Mouse (Mus musculus): ENCODE measurements around the gene Carm1.
"Not testable (repeated sequence)": the region's sequence is repeated elsewhere in the genome, so short reads cannot be mapped to it uniquely, and the experiment has no call there.

Carm1 gene

GRCm38 (mm10) chr9:21546789-21547074 lies at the start of gene Carm1:
Gene Carm1, plus strand, starts transcription at chr9:21546894.
- in situ Hi-C loops (cut with MboI, MseI) = no loop called here

GRCm38 (mm10) chr9:21497050-21497542 lies 49.6 kb upstream of the Carm1 start:
- in situ Hi-C loops (cut with MboI, MseI) = no loop called here

- in situ Hi-C loops (cut with MboI, MseI) = no loop called here
Observed at GRCm38 (mm10) chr9:21497664-21498063, 49.0 kb upstream of the Carm1 start.

GRCm38 (mm10) chr9:21498284-21498902 lies 48.3 kb upstream of the Carm1 start:
- in situ Hi-C loops (cut with MboI, MseI) = no loop called here

- in situ Hi-C loops (cut with MboI, MseI) = no loop called here
Observed at GRCm38 (mm10) chr9:21503352-21503751, 43.3 kb upstream of the Carm1 start.

- in situ Hi-C loops (cut with MboI, MseI) = no loop called here
Observed at GRCm38 (mm10) chr9:21505767-21506166, 40.9 kb upstream of the Carm1 start.

- in situ Hi-C loops (cut with MboI, MseI) = no loop called here
Observed at GRCm38 (mm10) chr9:21507753-21508430, 38.8 kb upstream of the Carm1 start.

- in situ Hi-C loops (cut with MboI, MseI) = no loop called here
Observed at GRCm38 (mm10) chr9:21508871-21509404, 37.8 kb upstream of the Carm1 start.

GRCm38 (mm10) chr9:21509772-21510688 lies 36.7 kb upstream of the Carm1 start, which contains the start of gene Tmed1:
Gene Tmed1, minus strand, starts transcription at chr9:21510252.
- in situ Hi-C loops (cut with MboI, MseI) = no loop called here

- in situ Hi-C loops (cut with MboI, MseI) = no loop called here
Observed at GRCm38 (mm10) chr9:21510689-21511015, 36.0 kb upstream of the Carm1 start.

- in situ Hi-C loops (cut with MboI, MseI) = no loop called here
Observed at GRCm38 (mm10) chr9:21511052-21511451, 35.6 kb upstream of the Carm1 start.

GRCm38 (mm10) chr9:21513466-21513865 lies 33.2 kb upstream of the Carm1 start:
- in situ Hi-C loops (cut with MboI, MseI) = no loop called here

- in situ Hi-C loops (cut with MboI, MseI) = no loop called here
Observed at GRCm38 (mm10) chr9:21517947-21518495, 28.7 kb upstream of the Carm1 start.

- in situ Hi-C loops (cut with MboI, MseI) = not testable (repeated sequence)
Observed at GRCm38 (mm10) chr9:21518690-21519089, 28.0 kb upstream of the Carm1 start.

- in situ Hi-C loops (cut with MboI, MseI) = no loop called here
Observed at GRCm38 (mm10) chr9:21525142-21525936, 21.4 kb upstream of the Carm1 start.

GRCm38 (mm10) chr9:21525937-21526633 lies 20.6 kb upstream of the Carm1 start, which contains the start of gene AB124611:
Gene AB124611, plus strand, starts transcription at chr9:21526176.
- in situ Hi-C loops (cut with MboI, MseI) = no loop called here

GRCm38 (mm10) chr9:21526634-21526944 lies 20.1 kb upstream of the Carm1 start:
- in situ Hi-C loops (cut with MboI, MseI) = no loop called here

- in situ Hi-C loops (cut with MboI, MseI) = no loop called here
Observed at GRCm38 (mm10) chr9:21527100-21527801, 19.4 kb upstream of the Carm1 start.

- in situ Hi-C loops (cut with MboI, MseI) = no loop called here
Observed at GRCm38 (mm10) chr9:21527917-21528324, 18.8 kb upstream of the Carm1 start.

GRCm38 (mm10) chr9:21536501-21536900 lies 10.2 kb upstream of the Carm1 start:
- in situ Hi-C loops (cut with MboI, MseI) = loop anchor here (5.0 kb wide), 1 partner anchor 79 kb away; no protein-coding TSS in a partner anchor
